Mouse (Mus musculus): Measurements from ENCODE around the gene Fbxl19.

DNA sequence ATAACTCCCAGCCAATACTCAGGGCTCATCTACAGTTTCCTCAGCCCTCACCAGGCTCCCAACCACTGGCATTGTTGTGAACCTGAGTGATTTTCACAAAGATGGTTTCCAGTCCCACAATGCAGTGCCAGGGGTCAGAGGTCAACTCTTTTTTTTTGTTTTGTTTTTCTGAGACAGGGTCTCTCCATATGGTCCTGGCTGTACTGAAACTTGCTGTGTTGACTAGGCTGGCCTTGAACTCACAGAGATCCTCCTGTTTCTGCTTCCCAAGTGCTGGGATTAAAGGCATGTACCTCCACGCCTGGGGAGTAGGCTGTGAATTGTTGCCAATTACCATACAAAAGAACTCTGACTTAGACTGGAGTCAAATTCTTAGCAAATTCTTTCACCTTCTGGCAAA is 65.5 kb downstream of the Fbxl19 start:
- TF ChIP-seq CTCF (IDR thresholded peaks at IDR 0.05; ENCODE audit: low read depth): no peak
- no peak for TF ChIP-seq EP300 (IDR thresholded peaks at IDR 0.05; ENCODE audit: low read depth)
